Mouse (Mus musculus) G1E (cell line): ENCODE results near the gene Gm26602. TPM values are rescaled to one million over a fixed set of nuclear protein-coding genes. Genes with fewer than 3 reads are reported as not detected.
"Not testable (repeated sequence)": the region's sequence is repeated elsewhere in the genome, so short reads cannot be mapped to it uniquely, and the experiment has no call there.

Source experiments
- ATAC-seq: 2 replicates; pipeline ENCODE4 v1.8.0; 2016; ENCODE audit warnings: mild to moderate bottlenecking; ENCODE audit not compliant: insufficient number of reproducible peaks, poor library complexity, low FRiP score, severe bottlenecking; ENCODE audit errors: extremely low read depth
- DNase-seq: peaks from one replicate; pipeline ENCODE4 v3.0.0; 2012; ENCODE audit warnings: low spot score
- H3K27me3 ChIP-seq: 2 replicates; pipeline ENCODE4 v1.6.1; 2012; ENCODE audit warnings: mild to moderate bottlenecking, low read length, inconsistent platforms; ENCODE audit not compliant: insufficient read depth
- H3K36me3 ChIP-seq: replicated peaks from 2 replicates; pipeline ENCODE3; 2012; ENCODE audit warnings: mild to moderate bottlenecking, inconsistent platforms
- H3K4me1 ChIP-seq: 2 replicates; pipeline ENCODE4 v1.6.1; 2012; ENCODE audit warnings: low read depth, low read length, inconsistent platforms, mixed read lengths; ENCODE audit not compliant: insufficient read depth
- H3K4me3 ChIP-seq: 2 replicates; pipeline ENCODE4 v1.5.1; 2012; ENCODE audit warnings: low read depth, mild to moderate bottlenecking, inconsistent platforms, low read length, moderate library complexity, mixed read lengths
- H3K9me3 ChIP-seq: replicated peaks from 2 replicates; pipeline ENCODE4 v1.6.1; 2012; ENCODE audit warnings: inconsistent platforms
- CTCF ChIP-seq: IDR thresholded peaks from 2 replicates; pipeline ENCODE4 v1.5.1; 2012; ENCODE audit warnings: low read depth, low read length, inconsistent platforms, mixed read lengths
- GATA1 ChIP-seq: IDR thresholded peaks from 2 replicates; pipeline ENCODE4 v1.6.1; 2012; ENCODE audit warnings: borderline replicate concordance, low read length, inconsistent platforms, mixed read lengths
- GATA2 ChIP-seq: IDR thresholded peaks from 2 replicates; pipeline ENCODE4 v1.6.1; 2012; ENCODE audit warnings: low read depth, low read length, inconsistent platforms, borderline replicate concordance
- POLR2AphosphoS5 ChIP-seq: IDR thresholded peaks from 2 replicates; pipeline ENCODE4 v1.6.1; 2012; ENCODE audit warnings: low read depth, low read length, inconsistent platforms; ENCODE audit not compliant: insufficient replicate concordance
- TAL1 ChIP-seq: conservative IDR thresholded peaks from 2 replicates; pipeline ENCODE4 v1.6.1; 2012; ENCODE audit warnings: low read depth, low read length, inconsistent platforms, mixed read lengths
- polyA plus RNA-seq: library from polyadenylated mRNA; stranded (reverse); fragments of >175 nt; gene quantifications from 2 replicates; pipeline ENCODE4 v1.2.3, GENCODE M21; 2012
- total RNA-seq, 2 experiments: library from RNA; stranded (forward) in 1 of 2; stranded (reverse) in 1 of 2; fragments of 200-1000 nt in 1 of 2; fragments of >200 nt in 1 of 2; fragmentation: Nextera tagmentation in 1 of 2; gene quantifications; 2 replicates each; pipeline ENCODE4 v1.2.3; 2014 to 2017

Gm26602 gene
- total and polyA plus RNA-seq, 3 experiments: 0.41 TPM; not detected in 2

GRCm38 (mm10) chr10:79892451-79893118 is 18.1 kb upstream of the Gm26602 start:
- ATAC-seq, H3K9me3 ChIP-seq, H3K4me3 ChIP-seq: not testable (repeated sequence)
- Histone ChIP-seq H3K36me3 (peaks cover 41% of the 10 kb centered on the region), H3K27me3 (peaks cover 35% of the 10 kb centered on the region), H3K4me1 (peaks cover 21% of the 10 kb centered on the region)
- peak; percentile 56 for TF ChIP-seq CTCF
- DNase-seq: peak; percentile 58

GRCm38 (mm10) chr10:79896306-79896705 is 14.3 kb upstream of the Gm26602 start:
- H3K36me3 ChIP-seq: peaks cover 76% of the 10 kb centered on the region
- DNase-seq (no peak), ATAC-seq (no peak)
- no peak overlapping the region; the same call in 1 of the 2 replicates for H3K4me3 ChIP-seq
- H3K9me3 ChIP-seq: no peaks in the 10 kb centered on the region
- peaks cover 10% of the 10 kb centered on the region; the same call in 1 of the 2 replicates for H3K27me3 ChIP-seq
- TF ChIP-seq CTCF (no peak), TAL1 (no peak), POLR2AphosphoS5 (no peak)
- peaks cover 32% of the 10 kb centered on the region for H3K4me1 ChIP-seq

GRCm38 (mm10) chr10:79896814-79897213 is 13.8 kb upstream of the Gm26602 start:
- H3K4me3 ChIP-seq: no peak overlapping the region
- peaks cover 5% of the 10 kb centered on the region; the same call in 1 of the 2 replicates for H3K27me3 ChIP-seq
- peaks cover 81% of the 10 kb centered on the region for H3K36me3 ChIP-seq
- ATAC-seq: no peak
- H3K4me1 ChIP-seq: peaks cover 32% of the 10 kb centered on the region
- H3K9me3 ChIP-seq: no peaks in the 10 kb centered on the region
- TF ChIP-seq GATA1 (no peak), GATA2 (no peak), POLR2AphosphoS5 (no peak), CTCF (no peak), TAL1 (no peak)
- no peak for DNase-seq

GRCm38 (mm10) chr10:79897316-79898245 is 13.1 kb upstream of the Gm26602 start:
- no peak for DNase-seq
- no peak for ATAC-seq
- peaks cover 88% of the 10 kb centered on the region for H3K36me3 ChIP-seq
- H3K27me3 ChIP-seq: no peaks in the 10 kb centered on the region; the same call in 1 of the 2 replicates
- H3K9me3 ChIP-seq: no peaks in the 10 kb centered on the region
- no peak for TF ChIP-seq GATA1
- TF ChIP-seq TAL1: no peak
- no peak for TF ChIP-seq CTCF
- TF ChIP-seq POLR2AphosphoS5: no peak
- no peak for TF ChIP-seq GATA2
- no peak overlapping the region for H3K4me3 ChIP-seq
- H3K4me1 ChIP-seq: peaks cover 29% of the 10 kb centered on the region

GRCm38 (mm10) chr10:79900951-79901410 is 9.7 kb upstream of the Gm26602 start:
- DNase-seq: no peak
- TF ChIP-seq CTCF: no peak
- no peak for TF ChIP-seq POLR2AphosphoS5
- TF ChIP-seq GATA1: no peak
- TF ChIP-seq TAL1: no peak
- no peak for TF ChIP-seq GATA2
- peaks cover 29% of the 10 kb centered on the region for H3K4me1 ChIP-seq
- H3K4me3 ChIP-seq: no peak overlapping the region
- H3K27me3 ChIP-seq: no peaks in the 10 kb centered on the region; the same call in 1 of the 2 replicates
- H3K36me3 ChIP-seq: peaks cover 92% of the 10 kb centered on the region
- H3K9me3 ChIP-seq: no peaks in the 10 kb centered on the region
- ATAC-seq: no peak

- H3K4me3 ChIP-seq: no peak overlapping the region
- H3K36me3 ChIP-seq: peaks cover 80% of the 10 kb centered on the region
- H3K4me1 ChIP-seq: peaks cover 39% of the 10 kb centered on the region
- H3K9me3 ChIP-seq: no peaks in the 10 kb centered on the region
- no peak for ATAC-seq
- no peaks in the 10 kb centered on the region for H3K27me3 ChIP-seq
- DNase-seq: no peak
- no peak for TF ChIP-seq GATA2
- TF ChIP-seq GATA1: no peak
- TF ChIP-seq POLR2AphosphoS5: no peak
- no peak for TF ChIP-seq TAL1
- no peak for TF ChIP-seq CTCF
These were observed 3.9 kb upstream of the Gm26602 start for GRCm38 (mm10) chr10:79906712-79907111.
